Mouse (Mus musculus): ENCODE measurements around the gene Llph. TPM values are rescaled to one million over a fixed set of nuclear protein-coding genes. Genes with fewer than 3 reads are reported as not detected.

The Llph gene
- polyA plus RNA-seq, 3 experiments from 2014 or later: 69.8 to 87.7 (median 80.8) TPM

DNA sequence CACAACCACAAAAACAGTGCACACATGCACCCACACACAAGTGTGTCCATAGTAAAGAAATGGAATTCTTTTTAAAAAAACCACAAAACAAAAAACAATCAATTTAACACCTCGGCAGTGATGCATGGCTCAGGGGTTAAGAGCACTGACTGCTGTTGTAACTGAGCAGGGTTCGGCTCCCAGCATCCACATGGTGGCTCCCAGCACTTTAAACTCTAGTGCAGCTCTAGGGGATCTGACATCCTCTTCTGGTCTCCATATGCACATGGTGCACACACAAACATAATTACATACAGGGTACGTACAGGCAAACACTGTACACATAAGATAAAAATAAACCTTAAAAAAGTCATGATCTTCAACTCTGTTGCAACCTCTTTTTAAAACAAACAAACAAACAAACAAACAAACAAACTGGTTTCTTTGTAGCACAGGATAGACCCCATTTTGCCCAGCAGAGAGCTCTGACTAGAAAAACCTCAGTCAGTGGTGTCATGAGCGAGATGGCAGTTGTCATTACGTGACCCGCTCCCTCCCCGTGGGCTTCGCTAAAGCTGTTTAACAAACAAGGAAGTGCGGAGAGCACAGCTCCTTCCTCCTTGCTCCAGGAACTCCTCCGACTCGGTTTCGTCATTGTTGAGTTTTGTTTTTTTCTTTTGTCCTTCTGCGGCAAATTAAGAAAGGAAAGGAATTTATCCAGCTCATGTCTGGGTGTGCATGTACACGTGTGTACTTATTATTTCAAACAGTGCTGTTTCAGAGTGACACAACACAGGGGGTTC, 7.1 kb upstream of the Llph start:
- ATAC-seq: peak; percentile 38

DNA sequence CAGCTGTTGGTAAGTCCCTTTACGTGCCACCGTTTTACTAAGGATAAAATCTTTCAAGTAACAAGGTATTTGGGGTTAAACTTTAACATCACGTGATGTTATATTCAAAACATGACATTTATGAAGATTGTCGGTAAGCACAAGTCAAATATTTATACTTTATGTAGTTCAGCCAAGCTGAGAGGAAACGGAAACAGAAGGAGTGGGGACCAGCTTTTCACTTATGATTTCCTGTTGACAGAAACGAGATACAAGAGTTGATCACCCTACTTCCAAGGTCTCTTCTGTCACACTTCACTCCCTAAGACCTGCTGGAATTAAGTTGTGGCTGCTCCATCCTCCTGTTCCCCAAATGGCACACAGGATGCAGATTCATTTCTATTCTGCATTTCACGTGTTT, 6.1 kb upstream of the Llph start:
- ATAC-seq: peak; percentile 89

- ATAC-seq: peak; percentile 55
These were observed 4.8 kb downstream of the Llph start for GRCm38 (mm10) chr10:120231718-120232117.

DNA sequence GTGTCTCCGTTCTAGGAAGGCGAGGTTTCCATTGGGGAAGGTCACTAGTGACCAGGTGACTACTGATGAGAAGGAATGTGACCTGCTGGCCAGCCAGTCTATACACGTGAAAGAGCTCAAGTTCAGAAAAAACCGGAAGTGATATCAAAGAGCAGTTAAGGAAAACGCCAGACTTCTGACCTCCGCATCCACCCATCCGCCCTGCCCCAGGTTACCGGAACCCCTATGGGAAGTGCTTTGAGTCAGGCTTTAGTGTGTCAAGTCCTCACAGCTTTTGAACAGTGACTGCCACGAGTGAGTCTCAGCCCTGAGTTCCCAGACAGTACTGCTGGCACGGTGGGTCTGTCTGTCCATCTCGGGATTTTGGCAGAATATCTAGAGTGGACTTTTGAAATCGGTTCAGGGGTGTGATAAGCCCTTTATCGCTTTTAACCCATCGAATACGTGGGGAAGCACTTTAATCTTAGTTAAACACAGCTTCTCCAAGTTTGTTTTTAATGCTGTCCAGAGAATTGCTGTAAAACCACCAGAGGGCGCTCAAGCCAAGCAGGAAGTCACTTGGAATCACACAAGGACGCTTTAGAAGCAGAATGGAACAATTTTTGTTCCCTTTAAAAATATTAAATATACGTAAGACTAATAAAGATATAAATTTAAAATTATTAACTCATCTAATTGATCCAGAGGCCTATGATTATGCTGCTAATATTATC, 6.9 kb downstream of the Llph start:
- peak; percentile 54 for ATAC-seq

DNA sequence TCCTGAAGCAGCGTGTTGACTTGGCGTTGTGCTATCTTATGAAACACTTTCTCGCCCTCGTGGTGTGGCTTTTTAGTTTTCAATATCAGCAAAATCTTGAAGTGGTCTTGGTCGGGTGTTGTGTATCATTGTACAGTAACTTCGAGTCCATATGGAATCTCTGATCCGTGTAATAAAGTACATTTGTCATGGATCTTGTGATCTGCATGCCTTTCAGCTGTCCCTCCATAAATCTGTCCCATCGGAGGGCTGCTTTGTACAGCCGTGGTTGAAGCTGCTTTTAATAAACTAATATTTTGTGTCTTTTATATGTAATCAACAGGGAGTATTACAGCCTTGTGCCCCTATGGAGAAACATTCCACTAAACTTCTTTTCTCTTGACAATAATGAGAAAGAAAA, 10.0 kb downstream of the Llph start:
- no peak for ATAC-seq

GRCm38 (mm10) chr10:120238241-120238640, 11.4 kb downstream of the Llph start:
- ATAC-seq: no peak

- no peak for ATAC-seq
These were observed 12.6 kb downstream of the Llph start for GRCm38 (mm10) chr10:120239476-120239875.

- no peak for ATAC-seq
These were observed 15.6 kb downstream of the Llph start for GRCm38 (mm10) chr10:120242421-120242820.

DNA sequence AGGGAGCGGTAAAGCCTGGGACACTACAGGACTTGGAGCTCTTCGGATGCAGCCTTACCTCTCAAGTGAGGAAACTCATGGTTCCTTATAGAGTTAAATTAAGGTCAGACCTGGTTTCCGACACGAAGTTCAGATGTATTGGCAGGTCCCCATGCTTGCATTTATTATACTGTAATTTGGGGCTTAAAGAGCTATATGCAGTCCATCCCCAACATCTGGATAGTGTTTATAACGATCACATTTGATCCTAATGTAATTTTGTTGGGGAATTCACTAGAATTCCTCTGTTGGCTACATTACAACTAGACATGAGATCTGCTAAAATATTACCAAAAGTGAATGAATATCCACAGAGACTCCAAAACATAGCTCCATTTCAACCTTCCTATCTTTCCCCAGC, 18.8 kb downstream of the Llph start:
- ATAC-seq: no peak

DNA sequence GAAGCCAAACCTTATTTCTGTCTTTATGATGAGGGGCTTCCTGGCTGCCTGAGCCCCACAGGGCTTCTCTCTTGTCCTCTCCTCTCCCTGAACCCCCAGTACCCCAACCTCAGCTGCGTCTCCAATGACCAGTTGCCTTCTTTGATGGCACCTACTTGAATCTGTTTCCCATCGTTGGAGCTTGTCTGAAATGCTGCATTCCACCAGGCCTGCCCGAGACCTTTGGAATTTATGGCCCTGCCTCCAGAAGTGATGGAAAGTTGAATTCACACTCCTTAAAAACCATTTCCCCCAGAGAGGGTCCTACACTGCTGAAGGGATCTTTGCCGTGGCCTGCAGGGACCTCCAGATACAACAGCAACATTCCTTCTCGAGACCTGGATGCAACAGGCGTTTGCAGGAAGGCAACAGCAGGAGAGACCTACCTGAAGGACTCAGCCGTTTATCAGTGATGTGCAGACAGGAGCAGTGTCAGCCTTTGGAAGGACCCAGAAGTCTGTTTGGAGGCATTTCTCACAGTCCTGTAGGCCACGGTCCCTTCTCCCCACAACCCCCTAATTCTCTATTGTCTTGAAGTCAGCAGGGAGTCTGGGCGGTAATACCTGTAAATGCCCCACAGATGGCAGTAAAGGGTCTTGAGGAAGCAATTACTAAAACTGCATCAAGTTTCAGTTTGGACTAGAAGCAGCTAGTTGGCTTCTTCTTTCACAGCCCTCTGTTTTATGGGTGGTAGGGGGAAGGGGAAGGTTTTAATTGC, 20.3 kb downstream of the Llph start:
- peak; percentile 96 for ATAC-seq

- no peak for ATAC-seq
These were observed 24.2 kb downstream of the Llph start for GRCm38 (mm10) chr10:120250911-120251683.

GRCm38 (mm10) chr10:120251791-120252190, 24.9 kb downstream of the Llph start:
- no peak for ATAC-seq

DNA sequence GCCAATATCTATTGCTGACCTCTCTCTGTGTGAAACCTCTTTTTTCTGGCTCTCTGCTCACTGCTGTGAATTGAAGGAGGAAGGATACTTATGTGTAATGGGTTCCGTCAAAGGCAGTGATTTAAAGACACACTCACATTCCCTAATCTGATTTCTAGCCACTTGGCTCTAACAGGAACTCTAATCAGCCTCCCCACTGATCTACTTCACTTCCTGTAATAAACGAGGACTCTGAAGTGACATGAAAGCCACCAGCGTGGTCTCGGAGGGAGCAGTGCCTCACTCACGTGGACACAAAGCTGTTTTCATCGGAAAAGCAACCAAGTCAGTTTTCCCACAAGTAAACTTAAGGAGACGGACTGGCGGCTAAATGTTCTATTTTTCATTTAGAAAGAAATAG, 25.9 kb downstream of the Llph start:
- no peak for ATAC-seq

GRCm38 (mm10) chr10:120257231-120257630, 30.4 kb downstream of the Llph start:
- ATAC-seq: peak; percentile 79

DNA sequence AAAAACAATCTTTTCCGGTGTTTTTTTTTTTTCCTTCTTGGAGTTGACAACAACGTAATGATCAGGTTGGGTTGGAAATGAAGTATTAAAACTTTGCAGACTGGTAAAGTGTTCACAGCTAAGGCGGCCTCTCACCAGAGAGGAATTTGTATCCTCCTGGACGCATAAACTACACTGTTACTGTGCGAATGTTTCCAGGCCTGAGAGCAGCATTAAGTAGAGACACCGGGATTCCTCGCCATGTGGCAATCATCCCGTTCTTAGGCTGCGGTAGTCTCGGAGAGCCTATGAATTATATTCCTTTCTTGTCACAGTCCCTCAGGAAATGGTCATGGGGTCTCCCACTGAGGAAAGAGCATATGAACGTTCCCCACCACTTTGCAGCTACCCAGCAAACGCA, 40.9 kb downstream of the Llph start:
- no peak for ATAC-seq

GRCm38 (mm10) chr10:120269946-120270345, 43.1 kb downstream of the Llph start:
- no peak for ATAC-seq

DNA sequence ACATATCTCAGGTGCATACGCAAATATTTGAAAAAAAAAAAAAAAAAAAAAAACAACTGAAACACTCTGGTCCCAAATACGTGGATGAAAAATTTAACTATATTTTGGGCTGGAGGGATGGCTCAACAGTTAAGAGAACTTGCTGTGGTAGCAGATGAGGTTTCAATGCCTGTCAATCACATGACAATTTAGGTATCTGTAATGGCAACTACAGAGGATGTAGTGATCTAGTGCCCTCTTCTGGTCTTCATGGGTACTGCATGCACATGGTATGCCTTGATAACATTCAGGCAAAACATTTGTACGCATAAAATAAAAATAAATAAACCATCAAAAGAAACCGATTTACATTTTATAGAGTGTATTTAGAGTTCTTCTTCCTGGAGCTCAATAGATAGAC, 43.9 kb downstream of the Llph start:
- ATAC-seq: peak; percentile 87

GRCm38 (mm10) chr10:120271318-120271717, 44.4 kb downstream of the Llph start:
- ATAC-seq: no peak

DNA sequence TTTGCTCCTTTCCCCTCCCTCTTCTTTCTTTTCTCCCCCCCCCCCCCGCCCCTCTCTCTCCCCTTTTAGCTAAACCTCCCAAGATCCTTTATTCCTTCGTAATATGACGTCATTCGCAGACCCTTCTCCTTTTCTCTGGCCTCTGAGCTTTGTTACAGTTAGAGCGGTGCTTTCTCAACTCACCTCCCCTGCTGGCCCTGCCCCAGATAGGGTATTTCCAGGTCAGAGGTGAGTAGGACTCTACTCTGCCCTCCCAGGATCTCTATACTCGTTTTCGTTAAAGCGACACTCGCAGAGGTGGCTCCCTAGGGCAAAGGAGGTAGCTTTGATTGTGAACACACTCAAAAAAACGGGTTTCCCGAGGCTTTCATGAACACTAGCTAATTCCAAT, 45.0 kb downstream of the Llph start:
- ATAC-seq: no peak

DNA sequence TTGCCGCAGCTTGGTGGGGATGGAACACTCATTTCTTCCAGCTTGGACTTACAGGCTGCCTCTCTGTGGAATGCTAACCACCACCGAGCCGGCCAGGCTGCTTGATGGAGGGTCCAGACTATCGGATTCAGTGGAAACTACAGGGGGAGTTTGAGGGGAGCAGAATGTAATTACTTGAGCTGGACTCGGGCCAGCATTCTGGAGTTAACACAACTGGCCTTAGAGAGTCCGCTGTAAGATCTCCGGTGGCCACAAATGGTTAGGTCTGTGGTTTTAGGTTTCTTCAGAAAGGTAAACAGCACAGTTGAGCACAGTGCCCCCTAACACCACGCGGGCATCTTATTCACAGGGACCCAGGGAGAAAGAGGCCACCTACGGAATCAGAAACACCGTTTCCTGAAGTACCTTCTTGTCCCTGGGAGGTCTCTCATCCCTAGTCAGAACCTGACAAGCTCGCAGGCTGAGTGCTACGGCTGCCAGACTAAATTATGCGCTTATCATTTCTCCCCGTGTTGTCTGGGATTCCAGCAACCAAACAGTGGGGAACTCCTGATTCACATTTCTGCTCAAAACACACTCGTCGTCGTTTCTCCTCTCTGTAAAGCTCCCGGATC, 45.5 kb downstream of the Llph start:
- ATAC-seq: no peak

GRCm38 (mm10) chr10:120273335-120273734, 46.5 kb downstream of the Llph start:
- ATAC-seq: no peak

DNA sequence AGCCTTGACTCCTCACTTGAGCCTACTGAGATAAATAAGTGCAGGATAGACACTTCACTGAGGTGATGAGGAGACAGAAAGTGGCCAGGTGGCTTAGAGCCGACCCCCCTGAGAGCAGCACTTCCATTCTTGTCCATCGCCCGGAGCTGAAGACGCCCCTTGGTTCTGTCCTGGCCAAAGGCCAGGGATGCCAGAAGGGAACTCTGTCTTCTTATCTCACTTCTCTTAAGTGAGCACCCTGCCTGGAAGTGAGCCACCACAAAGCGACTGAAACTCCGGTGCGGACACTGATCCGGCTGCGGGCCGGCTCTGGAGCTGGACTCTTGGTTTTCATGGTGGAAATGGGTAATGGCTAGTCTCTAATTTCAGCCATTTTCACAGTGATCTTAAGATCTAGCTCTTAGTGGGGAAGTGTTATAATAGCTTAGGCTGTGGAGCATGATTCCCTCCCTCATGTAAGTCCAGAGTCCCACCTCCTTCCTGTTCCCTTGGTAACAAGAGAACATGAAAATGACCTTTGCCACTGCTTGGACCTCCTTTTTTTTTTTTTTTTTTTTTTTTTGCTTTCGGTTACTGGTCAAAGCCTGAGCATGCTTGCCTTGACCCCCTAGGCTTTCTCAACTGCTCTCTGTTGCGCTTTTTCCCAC, 52.7 kb downstream of the Llph start:
- no peak for ATAC-seq
